Mouse (Mus musculus): ENCODE measurements around the gene Fnbp1. TPM values are rescaled to one million over a fixed set of nuclear protein-coding genes. Genes with fewer than 3 reads are reported as not detected.
A peak's percentile ranks its signal among the peaks of the same experiment; 100 is the strongest.

Fnbp1 gene
- polyA plus RNA-seq, 1 experiment from 2014 or later, result 29.1 TPM

- H3K4me2 ChIP-seq (replicated peaks), result no peak overlapping the region
- DNase-seq (ENCODE audit: low spot score) (peak; percentile 77), ATAC-seq (ENCODE audit: low FRiP score) (no peak)
- H3K9ac ChIP-seq, result no peak overlapping the region
- WGBS, result 33% methylated on average over 5 of the region's 5 CpGs
- H3K4me3 ChIP-seq (replicated peaks; ENCODE audit: low read length), result no peak overlapping the region
- no peaks in the 10 kb centered on the region for H3K27me3 ChIP-seq (ENCODE audit: control insufficient read depth, insufficient read depth, low read length)
- peaks cover 53% of the 10 kb centered on the region for H3K36me3 ChIP-seq (replicated peaks; ENCODE audit: control insufficient read depth, insufficient read depth)
- no peaks in the 10 kb centered on the region for H3K9me3 ChIP-seq (ENCODE audit: control insufficient read depth, low read length)
- H3K27ac ChIP-seq, result no peak overlapping the region
- no peaks in the 10 kb centered on the region for H3K4me1 ChIP-seq (replicated peaks; ENCODE audit: control insufficient read depth, insufficient read depth, low read length)
Measured at GRCm38 (mm10) chr2:31024618-31025370, 117.0 kb downstream of the Fnbp1 start.

DNA sequence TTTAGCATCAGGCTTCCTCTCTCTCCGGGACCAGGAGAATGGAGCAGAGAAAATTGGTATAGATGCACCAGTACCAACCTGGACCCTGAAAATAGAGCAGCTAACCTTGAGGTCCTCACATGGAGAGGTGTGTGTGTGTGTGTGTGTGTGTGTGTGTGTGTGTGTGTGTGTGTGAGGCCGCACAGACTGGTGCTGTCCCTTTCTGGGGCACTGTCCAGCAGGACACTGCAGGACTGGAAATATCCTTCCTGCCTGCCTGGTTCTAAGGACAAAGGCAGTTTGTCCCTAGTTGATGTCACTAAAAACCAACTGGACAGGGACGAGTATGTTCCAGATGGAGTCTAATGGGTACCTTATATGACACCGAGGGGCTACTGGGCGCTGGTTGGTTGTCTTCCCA, 117.9 kb downstream of the Fnbp1 start:
- H3K4me1 ChIP-seq (replicated peaks; ENCODE audit: control insufficient read depth, insufficient read depth, low read length), result no peaks in the 10 kb centered on the region
- no peaks in the 10 kb centered on the region for H3K27me3 ChIP-seq (ENCODE audit: control insufficient read depth, insufficient read depth, low read length)
- DNase-seq (ENCODE audit: low spot score) (no peak), ATAC-seq (ENCODE audit: low FRiP score) (no peak)
- no peak overlapping the region for H3K27ac ChIP-seq
- H3K9ac ChIP-seq, result no peak overlapping the region
- no peaks in the 10 kb centered on the region for H3K9me3 ChIP-seq (ENCODE audit: control insufficient read depth, low read length)
- no peak overlapping the region for H3K4me3 ChIP-seq (replicated peaks; ENCODE audit: low read length)
- no peak overlapping the region for H3K4me2 ChIP-seq (replicated peaks)
- peaks cover 55% of the 10 kb centered on the region for H3K36me3 ChIP-seq (replicated peaks; ENCODE audit: control insufficient read depth, insufficient read depth)
- WGBS, result 84% methylated on average over 5 of the region's 5 CpGs

- H3K27ac ChIP-seq, result no peak overlapping the region
- no peak overlapping the region for H3K9ac ChIP-seq
- H3K9me3 ChIP-seq (ENCODE audit: control insufficient read depth, low read length), result no peaks in the 10 kb centered on the region
- 97% methylated on average over 2 of the region's 2 CpGs for WGBS
- no peaks in the 10 kb centered on the region for H3K4me1 ChIP-seq (replicated peaks; ENCODE audit: control insufficient read depth, insufficient read depth, low read length)
- H3K27me3 ChIP-seq (ENCODE audit: control insufficient read depth, insufficient read depth, low read length), result no peaks in the 10 kb centered on the region
- ATAC-seq (ENCODE audit: low FRiP score), result no peak
- no peak for DNase-seq (ENCODE audit: low spot score)
- H3K4me3 ChIP-seq (replicated peaks; ENCODE audit: low read length), result no peak overlapping the region
- H3K4me2 ChIP-seq (replicated peaks), result no peak overlapping the region
- peaks cover 66% of the 10 kb centered on the region for H3K36me3 ChIP-seq (replicated peaks; ENCODE audit: control insufficient read depth, insufficient read depth)
Measured at GRCm38 (mm10) chr2:31020202-31020601, 121.6 kb downstream of the Fnbp1 start.

DNA sequence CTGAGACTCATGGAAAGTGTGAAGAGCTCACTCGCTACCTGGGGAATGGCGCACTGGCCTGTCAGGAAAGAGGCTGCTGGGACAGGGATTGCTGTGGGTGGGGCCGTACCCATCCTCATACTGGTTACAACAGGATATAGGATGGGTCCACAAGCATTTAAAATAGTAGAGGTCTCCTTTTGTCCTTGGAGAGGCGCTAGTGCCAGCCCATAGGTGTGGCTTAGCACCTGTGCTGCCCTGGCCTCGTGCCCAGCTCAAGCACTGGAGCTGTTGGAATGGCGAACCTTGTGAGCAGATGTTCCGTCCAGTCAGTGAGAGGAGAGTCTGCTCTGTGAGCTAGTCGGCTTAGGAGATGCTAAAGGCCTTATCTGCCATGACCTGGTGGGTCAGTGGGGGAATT, 122.8 kb downstream of the Fnbp1 start:
- Histone ChIP-seq H3K9me3 (ENCODE audit: control insufficient read depth, low read length) (no peaks in the 10 kb centered on the region), H3K36me3 (replicated peaks; ENCODE audit: control insufficient read depth, insufficient read depth) (peaks cover 71% of the 10 kb centered on the region), H3K4me1 (replicated peaks; ENCODE audit: control insufficient read depth, insufficient read depth, low read length) (no peaks in the 10 kb centered on the region), H3K27me3 (ENCODE audit: control insufficient read depth, insufficient read depth, low read length) (no peaks in the 10 kb centered on the region), H3K4me2 (replicated peaks) (no peak overlapping the region), H3K9ac (no peak overlapping the region), H3K4me3 (replicated peaks; ENCODE audit: low read length) (no peak overlapping the region), H3K27ac (no peak overlapping the region)
- DNase-seq (ENCODE audit: low spot score) (no peak), ATAC-seq (ENCODE audit: low FRiP score) (no peak)
- WGBS, result 88% methylated on average over 8 of the region's 8 CpGs

DNA sequence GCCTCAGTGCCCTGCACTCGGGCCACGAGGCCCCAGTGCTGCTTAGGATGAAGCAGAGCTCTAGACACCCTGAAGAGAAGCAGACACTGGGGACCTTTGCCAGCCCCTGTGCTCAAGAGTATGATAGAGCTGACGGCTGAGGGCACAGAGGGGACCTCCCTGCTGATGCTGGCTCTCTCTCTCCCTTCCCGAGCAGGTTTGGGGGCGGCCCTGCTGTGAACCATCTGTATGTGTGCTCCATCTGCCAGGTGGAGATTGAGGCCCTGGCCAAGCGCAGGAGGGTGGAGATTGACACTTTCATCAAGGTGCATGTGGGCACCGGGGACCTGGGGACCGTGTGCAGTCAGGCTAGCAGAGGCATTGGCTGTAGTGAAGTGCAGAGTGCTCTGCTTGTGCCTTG, 123.3 kb downstream of the Fnbp1 start:
- 89% methylated on average over 8 of the region's 8 CpGs for WGBS
- no peak overlapping the region for H3K4me2 ChIP-seq (replicated peaks)
- no peaks in the 10 kb centered on the region for H3K4me1 ChIP-seq (replicated peaks; ENCODE audit: control insufficient read depth, insufficient read depth, low read length)
- ATAC-seq (ENCODE audit: low FRiP score) (no peak), DNase-seq (ENCODE audit: low spot score) (no peak)
- no peak overlapping the region for H3K27ac ChIP-seq
- H3K36me3 ChIP-seq (replicated peaks; ENCODE audit: control insufficient read depth, insufficient read depth), result peaks cover 71% of the 10 kb centered on the region
- H3K4me3 ChIP-seq (replicated peaks; ENCODE audit: low read length), result no peak overlapping the region
- no peak overlapping the region for H3K9ac ChIP-seq
- H3K9me3 ChIP-seq (ENCODE audit: control insufficient read depth, low read length), result no peaks in the 10 kb centered on the region
- H3K27me3 ChIP-seq (ENCODE audit: control insufficient read depth, insufficient read depth, low read length), result no peaks in the 10 kb centered on the region

DNA sequence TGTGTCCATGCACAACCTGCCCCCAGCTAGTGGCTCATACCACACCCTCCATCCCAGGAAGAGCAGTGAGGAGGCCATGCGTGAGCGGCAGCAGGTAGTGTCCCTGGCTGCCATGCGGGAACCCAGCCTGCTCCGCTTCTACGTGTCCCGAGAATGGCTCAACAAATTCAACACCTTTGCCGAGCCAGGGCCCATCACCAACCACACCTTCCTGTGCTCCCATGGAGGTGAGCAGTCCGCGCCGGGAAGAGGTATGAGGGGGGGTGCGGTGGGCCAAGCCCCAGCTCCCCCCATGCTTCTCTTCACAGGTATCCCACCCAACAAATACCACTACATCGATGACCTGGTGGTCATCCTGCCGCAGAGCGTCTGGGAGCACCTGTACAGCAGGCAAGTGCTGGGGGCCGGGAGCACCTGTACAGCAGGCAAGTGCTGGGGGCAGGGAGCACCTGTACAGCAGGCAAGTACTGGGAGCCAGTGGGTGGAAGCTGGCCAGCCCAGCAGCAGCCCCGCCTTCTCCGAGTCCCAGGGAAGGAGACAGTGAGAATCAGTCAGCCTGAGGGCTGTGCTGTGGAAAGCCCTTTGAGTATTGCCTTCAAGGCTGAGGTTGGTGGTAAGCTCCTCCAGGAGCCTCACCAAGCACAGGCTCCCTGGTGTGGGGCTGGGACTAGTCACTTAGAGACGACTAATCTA, 124.0 kb downstream of the Fnbp1 start:
- Histone ChIP-seq H3K4me3 (replicated peaks; ENCODE audit: low read length) (no peak overlapping the region), H3K9me3 (ENCODE audit: control insufficient read depth, low read length) (no peaks in the 10 kb centered on the region), H3K4me2 (replicated peaks) (no peak overlapping the region), H3K27ac (no peak overlapping the region), H3K36me3 (replicated peaks; ENCODE audit: control insufficient read depth, insufficient read depth) (peaks cover 79% of the 10 kb centered on the region), H3K9ac (no peak overlapping the region), H3K27me3 (ENCODE audit: control insufficient read depth, insufficient read depth, low read length) (no peaks in the 10 kb centered on the region), H3K4me1 (replicated peaks; ENCODE audit: control insufficient read depth, insufficient read depth, low read length) (no peaks in the 10 kb centered on the region)
- DNase-seq (ENCODE audit: low spot score) (no peak), ATAC-seq (ENCODE audit: low FRiP score) (no peak)
- 92% methylated on average over 18 of the region's 18 CpGs for WGBS

DNA sequence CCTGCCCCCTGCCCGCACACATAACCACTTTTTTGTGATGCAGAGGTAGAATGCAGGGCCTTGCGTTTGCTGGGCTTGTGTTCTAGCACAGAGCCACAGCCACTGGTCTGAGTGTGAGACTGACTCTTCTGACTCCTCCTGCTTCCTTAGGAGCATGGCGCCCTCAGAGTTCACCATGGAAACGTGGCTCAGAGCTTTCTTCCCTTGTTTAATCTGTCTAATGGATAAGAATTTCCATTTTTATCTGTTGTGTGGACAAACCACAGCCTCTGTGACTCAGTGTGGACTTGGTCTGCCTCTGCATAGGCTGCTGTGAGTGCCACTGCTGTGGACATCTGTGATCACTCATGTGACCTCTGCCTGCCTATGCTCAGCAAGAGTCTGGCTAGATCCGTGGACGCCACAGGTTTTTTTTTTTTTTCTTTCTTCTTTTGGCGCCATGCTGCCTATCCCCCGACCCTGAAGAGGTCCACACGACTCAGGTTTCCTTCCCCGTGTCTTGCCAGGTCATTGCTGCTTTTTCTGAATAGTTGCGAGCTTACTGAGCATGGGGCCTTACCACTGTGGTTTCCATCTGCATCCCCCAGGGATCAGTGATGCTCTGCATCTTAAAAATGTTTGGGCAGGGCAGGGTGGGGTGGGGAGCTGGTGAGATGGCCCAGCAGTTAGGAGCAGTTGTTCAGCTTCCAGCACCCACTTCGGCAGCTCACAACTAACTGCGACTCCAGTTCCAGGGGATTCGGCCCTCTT, 128.3 kb downstream of the Fnbp1 start:
- no peak for DNase-seq (ENCODE audit: low spot score)
- Histone ChIP-seq H3K9me3 (ENCODE audit: control insufficient read depth, low read length) (no peaks in the 10 kb centered on the region), H3K27ac (no peak overlapping the region), H3K36me3 (replicated peaks; ENCODE audit: control insufficient read depth, insufficient read depth) (peaks cover 77% of the 10 kb centered on the region), H3K9ac (no peak overlapping the region), H3K4me1 (replicated peaks; ENCODE audit: control insufficient read depth, insufficient read depth, low read length) (no peaks in the 10 kb centered on the region), H3K4me2 (replicated peaks) (no peak overlapping the region), H3K4me3 (replicated peaks; ENCODE audit: low read length) (no peak overlapping the region), H3K27me3 (ENCODE audit: control insufficient read depth, insufficient read depth, low read length) (no peaks in the 10 kb centered on the region)
- no peak for ATAC-seq (ENCODE audit: low FRiP score)
- 78% methylated on average over 14 of the region's 14 CpGs for WGBS

GRCm38 (mm10) chr2:31007208-31007607, 134.6 kb downstream of the Fnbp1 start:
- Histone ChIP-seq H3K9me3 (ENCODE audit: control insufficient read depth, low read length) (no peaks in the 10 kb centered on the region), H3K27me3 (ENCODE audit: control insufficient read depth, insufficient read depth, low read length) (no peaks in the 10 kb centered on the region), H3K36me3 (replicated peaks; ENCODE audit: control insufficient read depth, insufficient read depth) (peaks cover 93% of the 10 kb centered on the region), H3K9ac (no peak overlapping the region), H3K4me2 (replicated peaks) (no peak overlapping the region), H3K4me1 (replicated peaks; ENCODE audit: control insufficient read depth, insufficient read depth, low read length) (no peaks in the 10 kb centered on the region), H3K4me3 (replicated peaks; ENCODE audit: low read length) (no peak overlapping the region), H3K27ac (no peak overlapping the region)
- no peak for ATAC-seq (ENCODE audit: low FRiP score)
- 91% methylated on average over 5 of the region's 5 CpGs for WGBS
- no peak for DNase-seq (ENCODE audit: low spot score)

- Histone ChIP-seq H3K36me3 (replicated peaks; ENCODE audit: control insufficient read depth, insufficient read depth) (peaks cover 94% of the 10 kb centered on the region), H3K4me3 (replicated peaks; ENCODE audit: low read length) (no peak overlapping the region), H3K4me1 (replicated peaks; ENCODE audit: control insufficient read depth, insufficient read depth, low read length) (no peaks in the 10 kb centered on the region), H3K27ac (no peak overlapping the region), H3K27me3 (ENCODE audit: control insufficient read depth, insufficient read depth, low read length) (no peaks in the 10 kb centered on the region), H3K9me3 (ENCODE audit: control insufficient read depth, low read length) (no peaks in the 10 kb centered on the region), H3K4me2 (replicated peaks) (no peak overlapping the region), H3K9ac (no peak overlapping the region)
- DNase-seq (ENCODE audit: low spot score) (no peak), ATAC-seq (ENCODE audit: low FRiP score) (no peak)
- WGBS, result 76% methylated on average over 5 of the region's 5 CpGs
Measured at GRCm38 (mm10) chr2:31006434-31006833, 135.4 kb downstream of the Fnbp1 start.

Data from hindbrain, embryonic 14.5 days (tissue).